Mouse (Mus musculus) CH12F3 (cell line): Measurements from ENCODE around the gene Zfp263.

ENCODE experiments used
- in situ Hi-C: fragments of 300-500 bp; cut with MboI; formaldehyde crosslinking; loops from 2 replicates; pipeline ENCODE4 v1.14.3; 2020; ENCODE audit warnings: low sequenced_read_pairs

Gene Zfp263

GRCm38 (mm10) chr16:3743503-3744185, at the start of gene Zfp263:
Gene Zfp263, plus strand, starts transcription at chr16:3744093.
- in situ Hi-C loops, result no loop called here

GRCm38 (mm10) chr16:3699281-3699680, 44.6 kb upstream of the Zfp263 start:
- in situ Hi-C loops, result no loop called here

- in situ Hi-C loops, result no loop called here
Observed at GRCm38 (mm10) chr16:3700893-3701292, 43.0 kb upstream of the Zfp263 start.

- in situ Hi-C loops, result no loop called here
Observed at GRCm38 (mm10) chr16:3706680-3707079, 37.2 kb upstream of the Zfp263 start.

GRCm38 (mm10) chr16:3714731-3715130, 29.2 kb upstream of the Zfp263 start:
- in situ Hi-C loops, result no loop called here

GRCm38 (mm10) chr16:3717980-3718379, 25.9 kb upstream of the Zfp263 start, which contains the start of gene Mefv:
Gene Mefv, minus strand, starts transcription at chr16:3718097.
- in situ Hi-C loops, result no loop called here

- in situ Hi-C loops, result no loop called here
Observed at GRCm38 (mm10) chr16:3723231-3723630, 20.7 kb upstream of the Zfp263 start.

GRCm38 (mm10) chr16:3727980-3728720, 15.7 kb upstream of the Zfp263 start:
- in situ Hi-C loops, result no loop called here

GRCm38 (mm10) chr16:3732612-3733011, 11.3 kb upstream of the Zfp263 start:
- in situ Hi-C loops, result no loop called here

GRCm38 (mm10) chr16:3733198-3733732, 10.6 kb upstream of the Zfp263 start:
- in situ Hi-C loops, result no loop called here

- in situ Hi-C loops, result no loop called here
Observed at GRCm38 (mm10) chr16:3742466-3742865, 1.4 kb upstream of the Zfp263 start.

- in situ Hi-C loops, result no loop called here
Observed at GRCm38 (mm10) chr16:3744186-3744700, 350 bp downstream of the Zfp263 start.

GRCm38 (mm10) chr16:3745656-3746055, 1.8 kb downstream of the Zfp263 start:
- in situ Hi-C loops, result no loop called here

- in situ Hi-C loops, result no loop called here
Observed at GRCm38 (mm10) chr16:3748976-3749375, 5.1 kb downstream of the Zfp263 start.

- in situ Hi-C loops, result no loop called here
Observed at GRCm38 (mm10) chr16:3771603-3772002, 27.7 kb downstream of the Zfp263 start.

GRCm38 (mm10) chr16:3776365-3776764, 32.5 kb downstream of the Zfp263 start:
- in situ Hi-C loops, result no loop called here

- in situ Hi-C loops, result no loop called here
Observed at GRCm38 (mm10) chr16:3777986-3778385, 34.1 kb downstream of the Zfp263 start.

- in situ Hi-C loops, result no loop called here
Observed at GRCm38 (mm10) chr16:3781237-3781636, 37.3 kb downstream of the Zfp263 start.

- in situ Hi-C loops, result no loop called here
Observed at GRCm38 (mm10) chr16:3788394-3788793, 44.5 kb downstream of the Zfp263 start.
